Mouse (Mus musculus): ENCODE results near the gene Shisal1.

DNA sequence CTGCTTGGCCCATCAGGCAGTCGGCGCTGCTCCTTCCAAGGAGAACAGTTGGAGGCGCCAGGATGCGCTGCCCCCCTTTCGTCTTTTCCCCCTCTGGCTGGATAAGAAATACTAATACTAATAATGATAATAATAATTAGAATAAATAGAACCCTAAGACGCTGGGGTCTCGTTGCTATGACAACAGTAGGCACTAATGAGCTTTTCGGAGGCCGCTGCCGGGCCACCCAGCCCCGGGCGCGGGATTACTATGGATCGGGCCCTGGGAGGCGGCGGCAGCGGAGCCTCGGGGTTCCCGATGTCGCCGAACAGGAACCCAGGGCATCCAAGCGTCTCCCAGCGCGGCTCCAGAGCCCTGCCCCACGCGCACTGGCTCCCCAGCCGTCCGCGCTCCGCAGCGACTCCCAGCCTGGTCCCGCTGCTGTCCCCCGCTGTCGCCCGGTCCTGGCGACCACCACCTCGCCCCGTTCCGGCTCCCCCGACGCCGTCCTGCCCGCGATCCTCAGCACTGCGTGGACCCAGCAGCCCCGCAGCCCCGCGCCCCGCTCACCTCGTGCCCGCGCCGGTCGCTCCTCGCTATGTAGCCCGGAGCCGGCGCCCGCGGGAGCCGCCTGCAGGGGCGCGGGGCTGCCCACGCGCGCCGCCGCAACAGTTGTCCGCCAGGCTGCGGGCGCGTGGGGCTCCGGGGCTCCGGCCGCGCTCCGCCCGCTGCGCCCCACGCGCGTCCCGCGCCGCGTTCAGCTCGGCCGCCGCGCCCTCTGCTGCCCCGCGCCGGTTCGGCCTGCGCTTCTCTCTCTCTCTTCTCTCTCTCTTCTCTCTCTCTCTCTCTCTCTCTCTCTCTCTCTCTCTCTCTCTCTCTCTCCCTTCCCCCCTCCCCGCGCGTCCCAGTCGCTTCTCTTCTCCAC, 833 bp downstream of the Shisal1 start:
- TF ChIP-seq EP300 (IDR thresholded peaks at IDR 0.05; ENCODE audit: low read depth), result no peak
- no peak for TF ChIP-seq CTCF (IDR thresholded peaks at IDR 0.05; ENCODE audit: low read depth)

Measured in heart, postnatal 0 days (tissue).